Mouse (Mus musculus): Measurements from ENCODE around the gene Ddx59.

Gene Ddx59

GRCm38 (mm10) chr1:136447338-136447737 lies 32.3 kb downstream of the Ddx59 start:
- DNase-seq (ENCODE audit: low spot score in 2 of 2): no peak

GRCm38 (mm10) chr1:136449541-136449940 lies 34.5 kb downstream of the Ddx59 start:
- no peak for DNase-seq (ENCODE audit: low spot score in 2 of 2)

GRCm38 (mm10) chr1:136450206-136450605 lies 35.1 kb downstream of the Ddx59 start:
- no peak for DNase-seq (ENCODE audit: low spot score in 2 of 2)

GRCm38 (mm10) chr1:136452421-136452820 lies 37.4 kb downstream of the Ddx59 start:
- no peak for DNase-seq (ENCODE audit: low spot score in 2 of 2)

GRCm38 (mm10) chr1:136455756-136456585 lies 40.9 kb downstream of the Ddx59 start:
- DNase-seq (ENCODE audit: low spot score in 2 of 2): no peak

GRCm38 (mm10) chr1:136456741-136457140 lies 41.7 kb downstream of the Ddx59 start:
- DNase-seq (ENCODE audit: low spot score in 2 of 2): no peak

GRCm38 (mm10) chr1:136457403-136457802 lies 42.3 kb downstream of the Ddx59 start:
- DNase-seq (ENCODE audit: low spot score in 2 of 2): no peak

- DNase-seq (ENCODE audit: low spot score in 2 of 2): no peak
These were observed 43.7 kb downstream of the Ddx59 start for GRCm38 (mm10) chr1:136458691-136459245.

- no peak for DNase-seq (ENCODE audit: low spot score in 2 of 2)
These were observed 47.4 kb downstream of the Ddx59 start for GRCm38 (mm10) chr1:136462443-136462842.

- DNase-seq (ENCODE audit: low spot score in 2 of 2): no peak
These were observed 50.1 kb downstream of the Ddx59 start for GRCm38 (mm10) chr1:136465168-136465567.

- peak; percentile 96 to 97 for DNase-seq (ENCODE audit: low spot score in 2 of 2)
These were observed 51.2 kb downstream of the Ddx59 start, which contains the start of gene Kif14 for GRCm38 (mm10) chr1:136466143-136466811. Kif14 (plus strand) TSS chr1:136466343.

- DNase-seq (ENCODE audit: low spot score in 2 of 2): no peak
These were observed 54.3 kb downstream of the Ddx59 start for GRCm38 (mm10) chr1:136469408-136469807.

GRCm38 (mm10) chr1:136470471-136470870 lies 55.4 kb downstream of the Ddx59 start:
- no peak for DNase-seq (ENCODE audit: low spot score in 2 of 2)
